Mouse (Mus musculus) bone marrow, adult 2 months (tissue): ENCODE results near the gene Ifrd2.

ENCODE experiments used
- CTCF ChIP-seq: fragments of 200-500 bp; IDR thresholded peaks from 2 replicates; pipeline ENCODE4 v1.5.1; 2011; ENCODE audit warnings: low read length, control low read depth; ENCODE audit not compliant: control insufficient read depth, insufficient read depth
- POLR2A ChIP-seq: fragments of 200-500 bp; IDR thresholded peaks from 2 replicates; pipeline ENCODE4 v1.6.1; 2011; ENCODE audit warnings: low read depth, mild to moderate bottlenecking, control low read depth, low read length, borderline replicate concordance; ENCODE audit not compliant: control insufficient read depth

GRCm38 (mm10) chr9:107607653-107608245 lies 20.3 kb downstream of the Ifrd2 start:
- TF ChIP-seq CTCF (no peak), POLR2A (no peak)
